In genomic region chr10:81168087-81168431, GRCm38 (mm10) we compare ENCODE assay signal across 1 mouse cellular context.
TF ChIP-seq lines count a peak whose summit lies in the region.

No protein-coding gene starts in this region.

TF ChIP-seq in MEL, 35 proteins besides CTCF, POLR2A, EP300 and RAD21 (continued from another document):
- TF ChIP-seq GATA1 (IDR thresholded peaks at IDR 0.05; ENCODE audit: low read depth, low read length) = no peak
- no peak for TF ChIP-seq POLR2AphosphoS2 (IDR thresholded peaks at IDR 0.05; ENCODE audit: low read length)
- TF ChIP-seq MXI1 (IDR thresholded peaks at IDR 0.05; ENCODE audit: low read depth, low read length) = no peak; the same call in 1 of the 2 replicates
- TF ChIP-seq MYB (IDR thresholded peaks at IDR 0.05; ENCODE audit: low read depth, low read length) = no peak
- TF ChIP-seq USF2 (IDR thresholded peaks at IDR 0.05; ENCODE audit: borderline replicate concordance in 1 of 2, insufficient read depth in 1 of 2, low read depth in 1 of 2, low read length in 2 of 2) = no peak
- peak; percentile 52; the same call in 1 of the 2 replicates for TF ChIP-seq MYC (IDR thresholded peaks at IDR 0.05; ENCODE audit: low read depth, low read length)
- TF ChIP-seq CHD2 (IDR thresholded peaks at IDR 0.05; ENCODE audit: low read length) = no peak
- TF ChIP-seq E2F4 (IDR thresholded peaks at IDR 0.05; ENCODE audit: borderline replicate concordance, low read depth, low read length) = 0 out of 2 replicates have a peak, but pooled peaks have one; percentile 73
- peak; percentile 9; the same call in 1 of the 2 replicates for TF ChIP-seq SIN3A (IDR thresholded peaks at IDR 0.05; ENCODE audit: low read length)
- no peak for TF ChIP-seq JUND (IDR thresholded peaks at IDR 0.05; ENCODE audit: low read depth, low read length)
- TF ChIP-seq TCF12 (IDR thresholded peaks at IDR 0.05; ENCODE audit: low read depth, low read length) = peak; percentile 13; the same call in 1 of the 2 replicates
- TF ChIP-seq MAZ (IDR thresholded peaks at IDR 0.05; ENCODE audit: low read depth, low read length) = peak; percentile 45; the same call in 1 of the 2 replicates
- no peak for TF ChIP-seq TAL1 (IDR thresholded peaks at IDR 0.05; ENCODE audit: low read length)
- TF ChIP-seq CHD1 (IDR thresholded peaks at IDR 0.05; ENCODE audit: low read depth, low read length) = 0 out of 2 replicates have a peak, but pooled peaks have one; percentile 48
- TF ChIP-seq MAX (IDR thresholded peaks at IDR 0.05; ENCODE audit: low read length) = no peak
- TF ChIP-seq ETS1 (IDR thresholded peaks at IDR 0.05; ENCODE audit: low read depth, low read length) = peak; percentile 22; the same call in 1 of the 2 replicates
TF ChIP-seq in MEL: peak in this region for 8.
